Mouse (Mus musculus): ENCODE data around the gene Hacd1.

The Hacd1 gene

DNA sequence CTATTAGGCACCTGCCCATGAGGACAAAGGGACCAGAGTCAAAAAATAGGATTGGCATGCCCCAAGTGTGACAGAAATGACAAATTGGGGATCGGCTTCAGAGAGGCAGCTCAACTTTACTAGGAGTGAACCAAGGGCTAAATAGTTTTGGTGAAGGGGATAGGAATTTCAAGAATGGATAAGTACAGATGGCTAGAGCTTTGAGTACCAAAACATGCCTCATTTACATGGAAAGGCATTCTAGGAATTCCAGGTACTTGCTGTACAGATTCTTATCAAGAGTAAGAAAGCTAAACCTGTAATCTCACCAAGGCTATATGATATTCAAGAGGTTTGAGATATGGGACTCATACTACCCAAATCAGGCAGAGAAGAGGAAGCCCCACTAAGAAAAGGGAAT lies 95.8 kb downstream of the Hacd1 start:
- DNase-seq = no peak

- DNase-seq = no peak
Observed at GRCm38 (mm10) chr2:13956463-13956862, 99.5 kb downstream of the Hacd1 start.

DNA sequence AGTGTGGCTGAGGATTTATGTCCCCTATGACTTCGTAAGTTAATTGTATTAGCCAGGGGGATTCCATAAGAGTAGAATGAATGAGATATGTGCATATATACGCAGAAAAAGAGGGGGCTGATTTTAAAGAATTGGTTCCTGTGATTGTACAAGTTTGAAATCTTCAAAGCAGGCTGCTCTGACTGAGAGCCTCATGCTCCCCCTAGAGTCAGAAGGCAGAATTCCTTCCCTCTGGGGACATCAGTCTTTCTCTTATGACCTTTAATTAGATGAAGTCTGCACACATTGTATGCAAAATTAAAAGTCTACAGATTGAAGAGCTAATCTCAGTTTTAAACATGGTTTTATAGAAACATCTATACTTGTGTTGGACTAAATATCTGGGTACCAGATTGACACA lies 117.8 kb downstream of the Hacd1 start:
- no peak for DNase-seq

GRCm38 (mm10) chr2:13935343-13935742 lies 120.6 kb downstream of the Hacd1 start:
- no peak for DNase-seq

DNA sequence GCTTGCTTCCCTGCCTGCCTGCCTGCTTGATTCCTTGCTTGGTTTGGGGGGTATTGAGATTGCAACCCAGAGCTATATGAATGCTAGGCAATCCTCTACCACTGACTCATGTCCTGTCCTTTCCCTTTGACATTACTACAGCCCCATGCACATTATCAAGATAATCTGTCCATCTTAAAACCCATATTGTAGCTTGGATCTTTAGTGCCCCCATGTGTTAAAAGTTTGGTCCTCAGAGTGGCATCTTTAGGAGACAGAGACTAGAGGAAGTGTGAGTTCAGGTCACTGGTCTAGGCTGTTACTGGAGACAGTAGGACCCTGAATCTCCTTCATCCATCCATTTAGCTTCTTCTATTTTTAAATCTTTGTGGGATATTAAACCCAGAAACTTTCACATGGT lies 123.7 kb downstream of the Hacd1 start:
- DNase-seq = no peak

DNA sequence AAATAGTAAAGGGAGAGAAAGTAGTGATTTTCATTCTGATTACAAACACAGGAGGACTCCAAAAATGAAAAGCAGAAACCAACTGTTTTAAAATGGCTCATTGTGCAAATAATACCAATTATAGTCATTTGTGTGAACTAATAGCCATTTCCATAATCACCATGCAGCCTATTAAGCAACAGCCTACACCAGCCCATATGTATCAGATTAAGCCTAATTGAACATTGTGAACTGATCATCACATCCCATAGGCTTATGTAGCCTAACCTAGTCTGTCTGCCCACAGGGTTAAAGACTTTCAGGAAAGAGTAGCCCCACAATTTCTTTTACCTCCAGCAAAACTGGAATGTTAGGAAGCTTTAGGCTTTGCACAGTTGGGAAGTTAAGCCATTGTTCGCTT lies 125.2 kb downstream of the Hacd1 start:
- DNase-seq = no peak

DNA sequence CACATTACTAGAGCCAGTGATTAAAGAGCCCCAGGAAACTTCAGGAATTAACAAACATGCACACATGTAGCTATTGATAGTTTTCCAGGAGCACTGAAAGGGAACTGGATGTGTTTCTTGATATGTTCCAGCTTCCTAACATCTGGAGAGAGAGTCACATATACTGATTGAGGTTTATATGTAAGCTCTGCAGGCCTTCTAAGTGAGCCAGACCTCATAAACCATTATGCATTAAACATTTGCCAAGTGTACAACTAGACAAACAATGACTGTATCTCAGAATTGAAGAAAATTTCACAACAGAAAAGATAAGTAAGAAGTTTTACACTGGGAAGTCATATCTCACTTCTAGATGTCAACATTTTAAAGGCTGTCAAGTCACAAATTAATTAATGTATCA lies 167.4 kb downstream of the Hacd1 start:
- no peak for DNase-seq

DNA sequence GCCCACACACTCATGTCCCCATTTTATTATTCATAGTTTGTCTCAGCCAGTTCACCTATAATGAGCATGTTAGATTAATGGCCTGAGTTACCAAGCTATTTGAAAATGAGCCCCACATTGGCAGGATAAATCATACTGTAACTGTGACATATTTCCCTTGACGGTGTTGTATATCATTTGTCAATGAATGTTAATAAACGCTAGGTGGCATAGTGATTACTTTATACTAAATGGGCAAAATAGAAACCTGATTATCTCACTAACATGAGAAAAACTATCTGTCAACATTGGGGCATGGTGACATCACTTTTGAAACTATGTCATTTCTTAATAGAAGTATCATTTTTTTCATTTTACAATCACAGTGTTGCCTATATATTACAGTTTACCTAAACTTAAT lies 198.5 kb downstream of the Hacd1 start:
- no peak for DNase-seq

GRCm38 (mm10) chr2:13855510-13855909 lies 200.4 kb downstream of the Hacd1 start:
- no peak for DNase-seq

DNA sequence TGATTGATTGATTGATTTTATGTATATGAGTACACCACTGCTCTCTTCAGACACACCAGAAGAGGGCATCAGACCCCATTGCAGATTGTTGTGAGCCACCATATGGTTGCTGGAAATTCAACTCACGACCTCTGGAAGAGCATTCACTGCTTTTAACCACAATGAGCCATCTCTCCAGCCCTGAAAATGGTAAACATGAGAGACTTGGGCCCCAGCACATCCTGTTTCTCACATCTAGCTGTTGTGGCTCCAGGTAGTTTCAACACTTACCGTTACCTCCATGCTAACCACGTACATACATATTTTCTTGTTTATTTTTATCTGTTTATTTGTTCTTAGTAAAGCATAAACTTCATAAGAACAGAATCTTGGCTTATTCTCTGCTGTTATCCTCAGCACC lies 219.6 kb downstream of the Hacd1 start:
- no peak for DNase-seq

GRCm38 (mm10) chr2:13834989-13835388 lies 220.9 kb downstream of the Hacd1 start:
- DNase-seq = no peak

DNA sequence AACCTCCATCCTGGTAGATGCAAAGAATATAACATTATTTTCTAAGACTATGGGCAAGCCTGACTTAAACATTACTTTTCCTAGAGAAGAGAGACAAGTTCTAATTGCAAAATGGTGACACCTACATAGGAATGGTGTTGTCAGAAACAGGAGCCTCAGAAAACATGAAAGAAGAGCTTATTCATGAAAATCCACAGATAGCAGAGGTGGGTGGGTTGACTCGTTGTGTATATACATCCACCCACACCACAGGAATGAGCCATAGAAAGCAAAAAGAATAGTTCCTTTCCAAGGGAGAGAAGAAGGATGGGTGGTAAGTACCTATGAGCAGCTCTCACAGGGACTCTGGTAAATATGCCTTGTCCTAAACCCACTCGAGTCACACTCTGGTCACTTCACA lies 239.3 kb downstream of the Hacd1 start:
- DNase-seq = no peak

GRCm38 (mm10) chr2:13808593-13808992 lies 247.3 kb downstream of the Hacd1 start:
- no peak for DNase-seq

DNA sequence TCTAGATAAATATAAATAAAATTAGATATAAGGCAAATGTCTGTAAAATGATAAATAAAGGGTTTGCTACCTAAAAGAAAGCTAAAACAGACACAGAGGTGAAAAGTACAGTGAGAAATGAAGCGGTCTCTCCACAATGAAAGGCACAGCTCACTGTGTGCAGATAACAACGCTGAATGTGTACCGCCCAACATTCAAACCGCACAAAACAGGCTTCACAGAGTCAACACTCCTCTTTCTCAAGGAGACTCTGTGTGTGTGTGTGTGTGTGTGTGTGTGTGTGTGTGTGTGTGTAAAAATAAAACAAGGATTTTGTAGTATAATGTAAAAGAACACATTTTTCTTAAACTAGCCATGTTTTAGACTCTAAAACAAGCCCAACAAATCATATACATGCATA lies 247.9 kb downstream of the Hacd1 start:
- no peak for DNase-seq

GRCm38 (mm10) chr2:13806120-13806519 lies 249.8 kb downstream of the Hacd1 start:
- DNase-seq = no peak

- no peak for DNase-seq
Observed at GRCm38 (mm10) chr2:13800639-13801038, 255.3 kb downstream of the Hacd1 start.
